Mouse (Mus musculus): ENCODE measurements at regions not wholly inside any gene's neighbourhood (a gene's known extent, or its start where the extent isn't known, plus 50 kb on each side); places are given as distances from the start of the nearest gene placed in this dataset.

GRCm38 (mm10) chr14:110007159-110007558 lies 747.8 kb downstream of the Slitrk6 start:
- WGBS, result 84% methylated on average over 6 of the region's 6 CpGs
- H3K4me3 ChIP-seq (ENCODE audit: insufficient read depth, low read depth, low read length), result no peak overlapping the region
- H3K36me3 ChIP-seq (ENCODE audit: control insufficient read depth, insufficient read depth, low read length), result no peaks in the 10 kb centered on the region
- TF ChIP-seq CTCF (conservative IDR thresholded peaks at IDR 0.05; ENCODE audit: insufficient read depth, insufficient read length, low read depth, low read length) (no peak), POLR2A (IDR thresholded peaks at IDR 0.05; ENCODE audit: low read depth, low read length) (no peak)
- H3K27ac ChIP-seq (ENCODE audit: insufficient read depth, low read depth, low read length), result no peak overlapping the region
- no peak for DNase-seq
- H3K4me1 ChIP-seq (ENCODE audit: control insufficient read depth, insufficient read depth, low read length), result no peaks in the 10 kb centered on the region
- H3K27me3 ChIP-seq (replicated peaks; ENCODE audit: control insufficient read depth, insufficient read depth, low read length), result no peaks in the 10 kb centered on the region

GRCm38 (mm10) chr14:109985026-109985425 lies 769.9 kb downstream of the Slitrk6 start:
- H3K27me3 ChIP-seq (replicated peaks; ENCODE audit: control insufficient read depth, insufficient read depth, low read length), result no peaks in the 10 kb centered on the region
- H3K4me3 ChIP-seq (ENCODE audit: insufficient read depth, low read depth, low read length), result no peak overlapping the region
- TF ChIP-seq POLR2A (IDR thresholded peaks at IDR 0.05; ENCODE audit: low read depth, low read length) (no peak), CTCF (conservative IDR thresholded peaks at IDR 0.05; ENCODE audit: insufficient read depth, insufficient read length, low read depth, low read length) (no peak)
- H3K27ac ChIP-seq (ENCODE audit: insufficient read depth, low read depth, low read length), result no peak overlapping the region
- H3K4me1 ChIP-seq (ENCODE audit: control insufficient read depth, insufficient read depth, low read length), result no peaks in the 10 kb centered on the region
- 69% methylated on average over 4 of the region's 4 CpGs for WGBS
- H3K36me3 ChIP-seq (ENCODE audit: control insufficient read depth, insufficient read depth, low read length), result no peaks in the 10 kb centered on the region
- DNase-seq, result no peak

GRCm38 (mm10) chr14:109958008-109958407 lies 796.9 kb downstream of the Slitrk6 start:
- WGBS, result 83% methylated on average over 3 of the region's 3 CpGs
- H3K4me3 ChIP-seq (ENCODE audit: insufficient read depth, low read depth, low read length), result no peak overlapping the region
- no peaks in the 10 kb centered on the region for H3K36me3 ChIP-seq (ENCODE audit: control insufficient read depth, insufficient read depth, low read length)
- H3K27me3 ChIP-seq (replicated peaks; ENCODE audit: control insufficient read depth, insufficient read depth, low read length), result no peaks in the 10 kb centered on the region
- no peak overlapping the region for H3K27ac ChIP-seq (ENCODE audit: insufficient read depth, low read depth, low read length)
- H3K4me1 ChIP-seq (ENCODE audit: control insufficient read depth, insufficient read depth, low read length), result no peaks in the 10 kb centered on the region
- DNase-seq, result no peak
- TF ChIP-seq CTCF (conservative IDR thresholded peaks at IDR 0.05; ENCODE audit: insufficient read depth, insufficient read length, low read depth, low read length) (no peak), POLR2A (IDR thresholded peaks at IDR 0.05; ENCODE audit: low read depth, low read length) (no peak)

GRCm38 (mm10) chr14:109941944-109942343 lies 813.0 kb downstream of the Slitrk6 start:
- H3K27me3 ChIP-seq (replicated peaks; ENCODE audit: control insufficient read depth, insufficient read depth, low read length), result no peaks in the 10 kb centered on the region

GRCm38 (mm10) chr14:109941162-109941561 lies 813.8 kb downstream of the Slitrk6 start:
- Histone ChIP-seq H3K27me3 (replicated peaks; ENCODE audit: control insufficient read depth, insufficient read depth, low read length) (no peaks in the 10 kb centered on the region), H3K36me3 (ENCODE audit: control insufficient read depth, insufficient read depth, low read length) (no peaks in the 10 kb centered on the region), H3K27ac (ENCODE audit: insufficient read depth, low read depth, low read length) (no peak overlapping the region), H3K4me3 (ENCODE audit: insufficient read depth, low read depth, low read length) (no peak overlapping the region), H3K4me1 (ENCODE audit: control insufficient read depth, insufficient read depth, low read length) (no peaks in the 10 kb centered on the region)
- WGBS, result 85% methylated on average over 1 of the region's 1 CpGs
- DNase-seq, result no peak
- TF ChIP-seq POLR2A (IDR thresholded peaks at IDR 0.05; ENCODE audit: low read depth, low read length) (no peak), CTCF (conservative IDR thresholded peaks at IDR 0.05; ENCODE audit: insufficient read depth, insufficient read length, low read depth, low read length) (no peak)

More at GRCm38 (mm10) chr14:109941944-109942343, 813.0 kb downstream of the Slitrk6 start:
- WGBS, result 82% methylated on average over 4 of the region's 4 CpGs
- no peak for DNase-seq
- Histone ChIP-seq H3K36me3 (ENCODE audit: control insufficient read depth, insufficient read depth, low read length) (no peaks in the 10 kb centered on the region), H3K4me3 (ENCODE audit: insufficient read depth, low read depth, low read length) (no peak overlapping the region), H3K27ac (ENCODE audit: insufficient read depth, low read depth, low read length) (no peak overlapping the region), H3K4me1 (ENCODE audit: control insufficient read depth, insufficient read depth, low read length) (no peaks in the 10 kb centered on the region)
- TF ChIP-seq POLR2A (IDR thresholded peaks at IDR 0.05; ENCODE audit: low read depth, low read length), result no peak
- TF ChIP-seq CTCF (conservative IDR thresholded peaks at IDR 0.05; ENCODE audit: insufficient read depth, insufficient read length, low read depth, low read length), result no peak

GRCm38 (mm10) chr14:109937432-109937831 lies 817.5 kb downstream of the Slitrk6 start:
- no peak for DNase-seq
- Histone ChIP-seq H3K4me3 (ENCODE audit: insufficient read depth, low read depth, low read length) (no peak overlapping the region), H3K4me1 (ENCODE audit: control insufficient read depth, insufficient read depth, low read length) (no peaks in the 10 kb centered on the region), H3K27ac (ENCODE audit: insufficient read depth, low read depth, low read length) (no peak overlapping the region), H3K36me3 (ENCODE audit: control insufficient read depth, insufficient read depth, low read length) (no peaks in the 10 kb centered on the region), H3K27me3 (replicated peaks; ENCODE audit: control insufficient read depth, insufficient read depth, low read length) (no peaks in the 10 kb centered on the region)
- WGBS, result 90% methylated on average over 6 of the region's 6 CpGs
- TF ChIP-seq CTCF (conservative IDR thresholded peaks at IDR 0.05; ENCODE audit: insufficient read depth, insufficient read length, low read depth, low read length) (no peak), POLR2A (IDR thresholded peaks at IDR 0.05; ENCODE audit: low read depth, low read length) (no peak)

- Histone ChIP-seq H3K4me1 (ENCODE audit: control insufficient read depth, insufficient read depth, low read length) (no peaks in the 10 kb centered on the region), H3K27ac (ENCODE audit: insufficient read depth, low read depth, low read length) (no peak overlapping the region), H3K4me3 (ENCODE audit: insufficient read depth, low read depth, low read length) (no peak overlapping the region), H3K27me3 (replicated peaks; ENCODE audit: control insufficient read depth, insufficient read depth, low read length) (no peaks in the 10 kb centered on the region), H3K36me3 (ENCODE audit: control insufficient read depth, insufficient read depth, low read length) (no peaks in the 10 kb centered on the region)
- no peak for TF ChIP-seq CTCF (conservative IDR thresholded peaks at IDR 0.05; ENCODE audit: insufficient read depth, insufficient read length, low read depth, low read length)
- no peak for TF ChIP-seq POLR2A (IDR thresholded peaks at IDR 0.05; ENCODE audit: low read depth, low read length)
- no peak for DNase-seq
- 86% methylated on average over 7 of the region's 7 CpGs for WGBS
These were observed 826.0 kb downstream of the Slitrk6 start for GRCm38 (mm10) chr14:109928977-109929376.

GRCm38 (mm10) chr14:109891896-109892165 lies 863.1 kb downstream of the Slitrk6 start:
- Histone ChIP-seq H3K4me1 (ENCODE audit: control insufficient read depth, insufficient read depth, low read length) (no peaks in the 10 kb centered on the region), H3K27ac (ENCODE audit: insufficient read depth, low read depth, low read length) (no peak overlapping the region), H3K36me3 (ENCODE audit: control insufficient read depth, insufficient read depth, low read length) (no peaks in the 10 kb centered on the region), H3K4me3 (ENCODE audit: insufficient read depth, low read depth, low read length) (no peak overlapping the region), H3K27me3 (replicated peaks; ENCODE audit: control insufficient read depth, insufficient read depth, low read length) (no peaks in the 10 kb centered on the region)
- 85% methylated on average over 2 of the region's 2 CpGs for WGBS
- DNase-seq, result no peak
- TF ChIP-seq POLR2A (IDR thresholded peaks at IDR 0.05; ENCODE audit: low read depth, low read length), result no peak
- TF ChIP-seq CTCF (conservative IDR thresholded peaks at IDR 0.05; ENCODE audit: insufficient read depth, insufficient read length, low read depth, low read length), result no peak

Measured in kidney, adult 2 months (tissue).